Mouse (Mus musculus): ENCODE data around the gene Auh. TPM values are rescaled to one million over a fixed set of nuclear protein-coding genes. Genes with fewer than 3 reads are reported as not detected.

Gene Auh
- total RNA-seq, 2 experiments from 2014 or later = 130 to 159 TPM

DNA sequence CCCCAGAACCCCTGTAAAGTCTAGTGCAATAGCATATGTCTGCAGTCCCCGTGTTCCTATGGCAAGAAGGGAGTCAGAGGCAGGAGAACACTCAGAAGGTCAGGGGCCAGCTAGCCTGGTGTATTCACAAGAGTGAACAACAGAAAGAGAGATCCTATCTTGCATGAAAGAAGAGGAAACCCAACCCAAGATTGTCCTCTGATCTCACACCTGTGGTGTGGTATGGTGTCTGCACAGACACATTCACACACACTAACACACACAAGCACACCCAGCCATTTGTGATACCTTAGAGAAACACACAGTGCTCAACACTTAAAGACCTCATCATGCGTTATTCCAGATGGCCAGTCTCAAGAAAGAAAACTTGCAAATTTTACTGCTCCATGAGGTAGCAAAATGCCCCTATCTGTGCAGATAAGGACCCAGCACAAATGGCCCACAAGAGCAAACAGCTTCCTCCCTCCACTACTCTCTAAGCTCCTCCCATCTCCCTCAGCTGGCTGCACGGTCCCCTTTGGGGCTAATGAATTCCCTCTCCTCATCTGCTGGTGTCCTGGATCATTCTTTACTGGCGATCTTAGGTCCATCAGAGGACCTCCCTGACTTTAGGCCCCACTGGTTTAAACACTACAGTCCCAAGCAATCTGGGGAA is 128.7 kb downstream of the Auh start:
- DNase-seq = no peak

DNA sequence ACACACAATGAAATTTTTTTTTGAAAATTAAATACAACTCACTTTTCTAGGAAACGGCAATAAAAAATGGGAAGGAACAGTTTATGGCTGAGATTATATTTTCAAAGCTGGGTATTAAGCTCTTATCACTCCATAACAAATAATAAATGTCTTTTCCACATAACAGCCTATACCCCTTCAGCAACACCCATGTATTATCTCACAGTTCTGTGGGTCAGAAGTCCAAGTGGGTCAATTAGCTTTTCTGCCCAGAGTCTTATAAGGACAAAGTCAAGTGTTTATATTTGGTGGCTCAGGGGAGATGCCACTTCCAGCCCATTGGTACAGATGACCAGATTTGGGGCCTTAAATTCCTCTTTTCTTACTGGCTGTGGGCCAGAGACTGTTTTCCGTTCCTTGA is 129.4 kb downstream of the Auh start:
- no peak for DNase-seq

DNA sequence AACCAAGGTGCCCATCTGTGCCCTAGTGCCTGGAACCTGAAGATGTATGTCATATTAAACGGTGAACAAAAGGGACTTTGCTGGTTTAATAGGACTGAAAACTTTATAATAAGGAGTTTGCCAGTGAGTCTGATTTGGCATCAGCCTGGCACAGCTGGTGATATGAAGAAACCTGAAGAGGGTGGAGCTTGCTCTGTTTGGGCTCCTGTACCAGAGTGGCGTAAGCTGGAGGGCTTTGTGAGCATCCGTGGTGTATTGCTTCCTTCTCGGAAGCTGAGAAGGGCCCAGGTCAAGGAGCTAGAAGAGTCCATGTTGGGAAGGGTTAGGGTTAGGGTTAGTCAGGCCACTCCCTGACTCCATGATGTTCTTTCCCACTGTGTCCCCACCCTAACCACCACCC is 135.2 kb downstream of the Auh start:
- no peak for DNase-seq

DNA sequence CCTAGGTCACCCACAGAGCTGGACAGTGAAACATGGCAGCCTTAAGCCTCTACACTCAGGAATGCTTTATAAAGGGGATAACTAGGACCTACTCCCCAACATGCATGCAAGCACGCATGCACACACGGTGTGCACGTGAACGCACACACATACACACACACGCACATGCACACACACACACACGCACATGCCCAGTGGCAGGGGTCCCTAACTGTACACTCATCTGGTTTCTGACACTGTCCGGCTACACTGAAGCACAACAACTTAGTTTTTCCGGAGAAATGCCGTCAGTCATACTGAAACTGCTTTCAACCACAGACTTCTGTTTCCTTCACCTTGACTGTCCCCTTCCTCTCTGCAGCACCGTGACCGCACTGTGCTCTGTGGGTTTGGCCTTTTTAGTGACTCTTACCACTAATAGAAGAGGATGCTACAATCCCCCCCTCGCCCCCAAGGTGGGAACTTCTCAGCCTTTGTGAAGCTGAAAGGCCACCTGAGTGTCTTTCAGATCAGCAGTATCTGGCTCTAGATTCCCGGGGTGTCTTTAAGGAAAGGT is 136.0 kb downstream of the Auh start:
- no peak for DNase-seq

DNA sequence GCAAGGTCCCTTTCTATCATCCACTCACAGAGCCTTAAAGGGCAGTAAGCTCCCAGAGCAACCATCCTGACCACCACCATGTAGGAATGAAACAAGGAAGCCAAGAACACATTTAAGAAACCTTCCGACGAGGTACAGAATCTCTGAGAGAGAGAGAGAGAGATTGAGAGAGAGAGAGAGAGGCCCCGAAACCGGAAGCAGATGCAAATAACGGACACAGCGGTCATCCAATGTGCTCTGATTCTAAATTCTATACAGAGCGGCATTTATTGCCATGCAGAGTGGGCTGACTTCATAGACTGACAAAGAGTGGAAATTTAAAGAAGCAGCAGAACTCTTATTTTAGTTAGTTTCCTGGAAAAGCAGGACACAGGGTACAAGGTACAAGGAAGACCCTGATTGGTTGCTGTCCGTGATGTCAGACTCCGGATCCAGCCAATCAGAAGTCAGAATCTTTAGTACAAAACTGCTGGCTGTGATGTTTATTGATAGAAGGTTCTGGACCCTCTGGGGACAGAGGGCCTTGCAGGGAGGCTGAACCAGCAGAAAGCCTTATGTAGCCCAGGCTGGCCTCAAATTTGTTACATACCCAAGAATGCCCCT is 137.1 kb downstream of the Auh start:
- no peak for DNase-seq

DNA sequence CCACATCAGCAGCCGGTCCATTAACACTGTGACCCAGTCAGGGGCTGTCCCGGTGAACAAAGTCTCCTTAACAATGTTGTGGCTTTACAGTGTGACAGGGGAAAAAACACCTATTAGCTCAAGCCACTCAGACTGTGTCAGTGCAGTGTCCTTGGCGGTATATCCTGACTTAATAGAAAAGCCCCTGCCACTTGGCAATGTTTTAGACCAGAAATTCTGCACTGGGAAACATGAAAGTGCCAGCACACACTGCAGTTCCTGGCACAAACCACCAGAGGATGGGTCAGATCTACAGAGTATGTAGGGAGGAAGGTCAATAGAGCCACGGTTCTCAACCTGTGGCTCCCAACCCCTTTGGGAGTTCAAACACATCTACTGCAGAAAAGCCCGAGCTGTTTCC is 138.6 kb downstream of the Auh start:
- DNase-seq = no peak

Other genes with a start within 250 kb of the Auh start
- gene Nfil3, start 51.4 kb upstream of the Auh start, total RNA-seq (2021) = 10 to 100 TPM; 48.9 to 83.1 TPM